Comparison of ENCODE assay signal across 18 mouse cellular contexts in the genomic region with DNA sequence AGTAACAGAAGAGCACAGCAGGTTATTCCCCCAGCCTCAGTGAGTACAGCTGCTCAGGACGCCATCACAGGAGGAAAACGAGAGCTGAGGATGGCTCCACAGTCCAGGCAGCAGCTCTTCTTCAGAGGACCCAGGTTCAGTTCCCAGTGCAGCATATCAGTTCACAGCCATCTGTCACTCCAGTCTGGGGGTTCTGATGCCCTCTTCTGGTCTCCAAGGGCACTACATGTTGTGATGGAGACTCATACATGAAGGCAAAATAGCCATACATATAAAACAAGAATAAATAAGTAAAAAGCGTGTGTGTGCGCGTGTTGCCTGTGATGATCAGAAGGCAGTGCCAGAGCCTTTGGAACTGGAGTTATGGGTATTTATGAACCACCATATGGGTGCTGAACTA. TPM values are rescaled to one million over a fixed set of nuclear protein-coding genes. Genes with fewer than 3 reads are reported as not detected.
DNase-seq lines count a peak whose midpoint lies in the region; TF ChIP-seq lines count a peak whose summit lies in the region.
"Had no signal": no experiment of that assay in that cellular context is flagged by ENCODE, and none has a peak within 500 bp of the region (broad histone marks: within the 10 kb centered on the region; RNA-seq: fewer than 3 reads in every experiment).

No protein-coding gene starts in this region.

- intact Hi-C loops in left cerebral cortex, adult 2 months (cut with DNase I), result loop anchor here (5.0 kb wide), 1 partner anchor 57 kb away; a partner anchor contains a TSS
- intact Hi-C loops in left cerebral cortex, postnatal 10 days (cut with DNase I), result no loop called here

- peak; percentile 18 for TF ChIP-seq CTCF in left cerebral cortex, adult 2 months (IDR thresholded peaks at IDR 0.05)

- H3K4me3 ChIP-seq in left cerebral cortex, adult 2 months, result no peak overlapping the region
- H3K4me3 ChIP-seq: heart, embryonic 12.5 days; liver, embryonic 15.5 days; midbrain, embryonic 12.5 days had no signal

- DNase-seq in cerebellum, adult 9-11 months, result peak; percentile 35
- no peak for DNase-seq in cerebellum, adult 11 months
- DNase-seq in left cerebral cortex, adult 2 months (ENCODE audit: extremely low spot score in 1 of 2, low spot score in 2 of 2), result no peak
- no peak for DNase-seq in left cerebral cortex, postnatal 10 days (ENCODE audit: extremely low spot score in 1 of 2, low spot score in 2 of 2)
- DNase-seq in ES-CJ7 (ENCODE audit: low read depth, low spot score), result peak; percentile 28
- peak; percentile 17 for DNase-seq in induced T-regulatory cell, adult 2 months (ENCODE audit: low read depth)
- DNase-seq in ovary, adult 18-20 months (ENCODE audit: low spot score), result no peak
- no peak for DNase-seq in retina, embryonic 14.5 days (ENCODE audit: low spot score)
- DNase-seq: cerebellum, adult 8-10 months; gastrocnemius, postnatal 25 days; heart, postnatal 36 days; lung, postnatal 36 days; right cerebral cortex, postnatal 4 days; thymus, adult 2 months had no signal

- H3K27ac ChIP-seq in left cerebral cortex, adult 2 months, result no peak overlapping the region
- H3K27ac ChIP-seq: liver, embryonic 15.5 days; midbrain, embryonic 12.5 days had no signal

RNA-seq across cellular contexts. Expression of a gene that starts 12.7 kb away (rescaled TPM):
- total RNA-seq in left cerebral cortex, adult 2 months (2021), result under 1 TPM; 0.18 to 0.42 TPM
- total RNA-seq in left cerebral cortex, postnatal 10 days (2021), result under 1 TPM; 0.19 to 0.20 TPM
- total RNA-seq: adrenal gland, adult 18-20 months; gastrocnemius, postnatal 25 days had no signal

RNA-seq across cellular contexts. Expression of a gene that starts 39.8 kb away (rescaled TPM):
- 1 to 10 TPM in 1 of 2 experiments, under 1 TPM in 1; 0.68 to 1.3 TPM for total RNA-seq in left cerebral cortex, adult 2 months (2021)
- 1 to 10 TPM; 1.0 to 1.2 TPM for total RNA-seq in left cerebral cortex, postnatal 10 days (2021)
- total RNA-seq: adrenal gland, adult 18-20 months; gastrocnemius, postnatal 25 days; heart, postnatal 36 days had no signal

RNA-seq across cellular contexts. Expression of a gene that starts 57.0 kb away (rescaled TPM):
- total RNA-seq in left cerebral cortex, adult 2 months (2021), result 100 to 1,000 TPM; 161 to 177 TPM
- 100 to 1,000 TPM; 113 to 116 TPM for total RNA-seq in left cerebral cortex, postnatal 10 days (2021)

Comparison
In these comparisons a context has a peak if more than half of its experiments do, and no peak if none do; other contexts are left out.
1. DNase-seq: peak in cerebellum, adult 9-11 months (single experiment), ES-CJ7 (single experiment) and induced T-regulatory cell, adult 2 months (single experiment); none in cerebellum, adult 11 months (single experiment), left cerebral cortex, adult 2 months (0 of 2), left cerebral cortex, postnatal 10 days (0 of 2), ovary, adult 18-20 months (single experiment) and retina, embryonic 14.5 days (single experiment).